Mouse (Mus musculus): ENCODE results near the gene Gtpbp3. TPM values are rescaled to one million over a fixed set of nuclear protein-coding genes. Genes with fewer than 3 reads are reported as not detected.

Gene Gtpbp3
- polyA plus RNA-seq, 1 experiment from 2014 or later: 22.9 TPM

Other genes with a start within 250 kb of the Gtpbp3 start
- 20.6 and 23.6 TPM in 2 replicates for gene Myo9b, start 215.4 kb upstream of the Gtpbp3 start, polyA plus RNA-seq (2015; fragmentation: Nextera tagmentation; extraction: Ambion mirVana)
- gene Haus8, start 215.2 kb upstream of the Gtpbp3 start, polyA plus RNA-seq (2015; fragmentation: Nextera tagmentation; extraction: Ambion mirVana): 50.7 and 55.1 TPM in 2 replicates
- 103 and 105 TPM in 2 replicates for gene Use1, start 121.3 kb upstream of the Gtpbp3 start, polyA plus RNA-seq (2015; fragmentation: Nextera tagmentation; extraction: Ambion mirVana)
- gene Ocel1, start 116.8 kb upstream of the Gtpbp3 start, polyA plus RNA-seq (2015; fragmentation: Nextera tagmentation; extraction: Ambion mirVana): 6.6 and 7.1 TPM in 2 replicates
- 96.1 and 99.9 TPM in 2 replicates for gene Nr2f6, start 106.1 kb upstream of the Gtpbp3 start, polyA plus RNA-seq (2015; fragmentation: Nextera tagmentation; extraction: Ambion mirVana)
- gene Ushbp1, start 92.3 kb upstream of the Gtpbp3 start, polyA plus RNA-seq (2015; fragmentation: Nextera tagmentation; extraction: Ambion mirVana): 19.1 and 22.3 TPM in 2 replicates
- gene Babam1, start 91.2 kb upstream of the Gtpbp3 start, polyA plus RNA-seq (2015; fragmentation: Nextera tagmentation; extraction: Ambion mirVana): 117 and 118 TPM in 2 replicates
- 46.7 and 57.1 TPM in 2 replicates for gene Ankle1, start 82.1 kb upstream of the Gtpbp3 start, polyA plus RNA-seq (2015; fragmentation: Nextera tagmentation; extraction: Ambion mirVana)
- gene Abhd8, start 24.4 kb upstream of the Gtpbp3 start, polyA plus RNA-seq (2015; fragmentation: Nextera tagmentation; extraction: Ambion mirVana): 42.8 and 47.0 TPM in 2 replicates
- 178 and 198 TPM in 2 replicates for gene Mrpl34, start 23.1 kb upstream of the Gtpbp3 start, polyA plus RNA-seq (2015; fragmentation: Nextera tagmentation; extraction: Ambion mirVana)
- 98.1 and 106 TPM in 2 replicates for gene Dda1, start 18.9 kb upstream of the Gtpbp3 start, polyA plus RNA-seq (2015; fragmentation: Nextera tagmentation; extraction: Ambion mirVana)
- 1.4 and 2.0 TPM in 2 replicates for gene Ano8, start 2.1 kb upstream of the Gtpbp3 start, polyA plus RNA-seq (2015; fragmentation: Nextera tagmentation; extraction: Ambion mirVana)
- 136 and 143 TPM in 2 replicates for gene Plvap, start 23.6 kb downstream of the Gtpbp3 start, polyA plus RNA-seq (2015; fragmentation: Nextera tagmentation; extraction: Ambion mirVana)
- gene Ccdc194, start 37.6 kb downstream of the Gtpbp3 start, polyA plus RNA-seq (2015; fragmentation: Nextera tagmentation; extraction: Ambion mirVana): 0.52 and 1.2 TPM in 2 replicates
- 50.2 and 53.0 TPM in 2 replicates for gene Bst2, start 49.4 kb downstream of the Gtpbp3 start, polyA plus RNA-seq (2015; fragmentation: Nextera tagmentation; extraction: Ambion mirVana)
- 98.3 and 99.8 TPM in 2 replicates for gene Mvb12a, start 54.8 kb downstream of the Gtpbp3 start, polyA plus RNA-seq (2015; fragmentation: Nextera tagmentation; extraction: Ambion mirVana)
- gene Tmem221, start 70.8 kb downstream of the Gtpbp3 start, polyA plus RNA-seq (2015; fragmentation: Nextera tagmentation; extraction: Ambion mirVana): 10.6 and 12.8 TPM in 2 replicates
- gene Nxnl1, start 78.5 kb downstream of the Gtpbp3 start, polyA plus RNA-seq (2015; fragmentation: Nextera tagmentation; extraction: Ambion mirVana): 0.18 and 0.36 TPM in 2 replicates
- 44.5 and 45.3 TPM in 2 replicates for gene Slc27a1, start 80.8 kb downstream of the Gtpbp3 start, polyA plus RNA-seq (2015; fragmentation: Nextera tagmentation; extraction: Ambion mirVana)
- 232 and 247 TPM in 2 replicates for gene Pgls, start 104.1 kb downstream of the Gtpbp3 start, polyA plus RNA-seq (2015; fragmentation: Nextera tagmentation; extraction: Ambion mirVana)
- gene Fam129c, start 109.5 kb downstream of the Gtpbp3 start, polyA plus RNA-seq (2015; fragmentation: Nextera tagmentation; extraction: Ambion mirVana): 4.7 and 5.6 TPM in 2 replicates
- gene Colgalt1, start 122.9 kb downstream of the Gtpbp3 start, polyA plus RNA-seq (2015; fragmentation: Nextera tagmentation; extraction: Ambion mirVana): 67.7 and 78.0 TPM in 2 replicates
- 0.80 and 1.2 TPM in 2 replicates for gene Unc13a, start 183.7 kb downstream of the Gtpbp3 start, polyA plus RNA-seq (2015; fragmentation: Nextera tagmentation; extraction: Ambion mirVana)
- 6.3 and 7.2 TPM in 2 replicates for gene Jak3, start 188.2 kb downstream of the Gtpbp3 start, polyA plus RNA-seq (2015; fragmentation: Nextera tagmentation; extraction: Ambion mirVana)
- 1.2 and 1.7 TPM in 2 replicates for gene Insl3, start 201.1 kb downstream of the Gtpbp3 start, polyA plus RNA-seq (2015; fragmentation: Nextera tagmentation; extraction: Ambion mirVana)
- 2.8 and 3.9 TPM in 2 replicates for gene B3gnt3, start 213.7 kb downstream of the Gtpbp3 start, polyA plus RNA-seq (2015; fragmentation: Nextera tagmentation; extraction: Ambion mirVana)
- 6.3 and 6.5 TPM in 2 replicates for gene Fcho1, start 237.6 kb downstream of the Gtpbp3 start, polyA plus RNA-seq (2015; fragmentation: Nextera tagmentation; extraction: Ambion mirVana)

Measured in kidney, embryonic 15.5 days (tissue).